Mouse (Mus musculus) neural tube, embryonic 12.5 days (tissue): ENCODE data around the gene Cilp. TPM values are rescaled to one million over a fixed set of nuclear protein-coding genes. Genes with fewer than 3 reads are reported as not detected.
"Not testable (repeated sequence)": the region's sequence is repeated elsewhere in the genome, so short reads cannot be mapped to it uniquely, and the experiment has no call there.

Source experiments
- ATAC-seq: fragments of 200-750 bp; cut with Nextera tagmentation; 2 replicates; pipeline ENCODE4 v1.8.0; 2017; ENCODE audit warnings: low read depth, mild to moderate bottlenecking, moderate TSS enrichment, moderate library complexity; ENCODE audit not compliant: low FRiP score
- H3K27ac ChIP-seq: fragments of 300-500 bp; sonication (generic); 2 replicates; pipeline ENCODE4 v1.5.1; 2016
- H3K27me3 ChIP-seq: fragments of 300-500 bp; sonication (generic); replicated peaks from 2 replicates; pipeline ENCODE4 v1.6.1; 2016; ENCODE audit warnings: mild to moderate bottlenecking
- H3K36me3 ChIP-seq: fragments of 300-500 bp; sonication (generic); 2 replicates; pipeline ENCODE4 v1.6.1; 2016; ENCODE audit warnings: mild to moderate bottlenecking
- H3K4me1 ChIP-seq: fragments of 300-500 bp; sonication (generic); 2 replicates; pipeline ENCODE4 v1.6.1; 2016
- H3K4me2 ChIP-seq: fragments of 300-500 bp; sonication (generic); replicated peaks from 2 replicates; pipeline ENCODE4 v1.6.1; 2016; ENCODE audit warnings: mild to moderate bottlenecking
- H3K4me3 ChIP-seq: fragments of 300-500 bp; sonication (generic); 2 replicates; pipeline ENCODE4 v1.5.1; 2016
- H3K9ac ChIP-seq: fragments of 300-500 bp; sonication (generic); 2 replicates; pipeline ENCODE4 v1.6.1; 2016; ENCODE audit warnings: mild to moderate bottlenecking
- H3K9me3 ChIP-seq: fragments of 300-500 bp; sonication (generic); 2 replicates; pipeline ENCODE4 v1.6.1; 2016; ENCODE audit warnings: mild to moderate bottlenecking
- WGBS: fragments of 180-500 bp; shearing (Covaris S2); methylation state at CpG from one replicate; pipeline ENCODE4 v1.1.7; 2016; 5-methylcytosine and 5-hydroxymethylcytosine counted together
- polyA plus RNA-seq: library from polyadenylated mRNA; unstranded; fragments of >200 nt; fragmentation: Nextera tagmentation; extraction: Ambion mirVana; gene quantifications from 2 replicates; pipeline ENCODE4 v1.2.1, GENCODE M21; 2016

The Cilp gene
- polyA plus RNA-seq, 1 experiment from 2014 or later = 0.33 TPM

DNA sequence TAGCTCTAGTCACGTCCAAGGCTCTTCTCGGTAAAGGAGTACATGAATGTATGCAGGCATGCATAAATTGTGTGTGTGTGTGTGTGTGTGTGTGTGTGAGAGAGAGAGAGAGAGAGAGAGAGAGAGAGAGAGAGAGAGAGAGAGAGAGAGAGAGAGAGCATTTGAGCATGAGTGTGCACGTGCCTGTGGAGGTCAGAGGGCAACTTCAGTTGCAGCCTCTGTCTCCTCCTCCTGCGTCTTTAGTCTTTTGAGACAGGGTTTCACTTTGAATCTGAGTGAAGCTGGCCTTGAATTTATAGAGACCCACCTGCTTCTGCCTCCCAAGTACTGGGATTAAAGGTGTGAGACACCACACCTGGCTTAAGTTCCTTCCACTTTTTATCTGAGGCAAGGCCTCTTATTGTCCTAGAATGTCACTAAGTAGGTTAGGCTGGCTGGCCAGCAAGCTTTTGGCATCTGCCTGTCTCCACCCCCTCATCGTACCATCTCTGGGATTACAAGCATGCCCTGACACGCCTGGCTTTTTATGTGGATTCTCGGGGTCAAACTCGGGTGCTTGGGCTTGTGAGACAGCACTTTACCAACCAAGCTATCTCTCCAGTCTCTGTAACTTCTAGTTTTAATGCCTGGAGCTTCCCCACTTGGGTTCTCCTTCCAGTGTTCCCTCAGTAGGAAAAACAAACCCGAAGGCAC lies 7.6 kb upstream of the Cilp start:
- no peak overlapping the region for H3K4me3 ChIP-seq
- H3K27ac ChIP-seq = no peak overlapping the region
- H3K27me3 ChIP-seq = no peaks in the 10 kb centered on the region
- no peak overlapping the region for H3K9ac ChIP-seq
- no peak overlapping the region for H3K4me2 ChIP-seq
- H3K4me1 ChIP-seq = no peaks in the 10 kb centered on the region
- no peaks in the 10 kb centered on the region for H3K36me3 ChIP-seq
- no peaks in the 10 kb centered on the region for H3K9me3 ChIP-seq
- no peak for ATAC-seq
- 71% methylated on average over 9 of the region's 9 CpGs for WGBS

DNA sequence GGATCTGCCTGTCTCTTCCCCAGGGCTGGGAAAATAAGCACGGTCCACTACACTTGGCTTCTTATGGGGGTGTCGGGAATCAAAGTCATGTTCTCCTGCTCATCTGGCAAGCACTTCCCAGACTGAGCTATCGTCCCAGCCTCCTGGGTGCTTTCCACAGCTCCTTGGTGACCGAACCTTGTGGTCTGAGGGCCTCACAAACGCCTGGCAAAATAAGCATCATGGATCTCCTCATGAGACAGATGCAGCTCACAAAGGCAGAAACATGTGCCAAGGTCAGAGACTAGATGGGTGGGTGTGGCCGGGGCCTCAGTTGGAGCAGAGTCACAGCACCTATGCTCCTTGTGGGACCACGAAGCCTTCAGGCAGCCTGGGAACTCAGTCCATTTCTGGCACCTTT lies 5.6 kb upstream of the Cilp start:
- Histone ChIP-seq H3K36me3 (no peaks in the 10 kb centered on the region), H3K9ac (no peak overlapping the region), H3K4me1 (no peaks in the 10 kb centered on the region), H3K27me3 (no peaks in the 10 kb centered on the region), H3K27ac (no peak overlapping the region), H3K4me2 (no peak overlapping the region), H3K9me3 (no peaks in the 10 kb centered on the region), H3K4me3 (no peak overlapping the region)
- WGBS = 78% methylated on average over 7 of the region's 7 CpGs
- no peak for ATAC-seq

GRCm38 (mm10) chr9:65261591-65262230 lies 3.3 kb upstream of the Cilp start:
- H3K27me3 ChIP-seq = no peaks in the 10 kb centered on the region
- H3K4me2 ChIP-seq = no peak overlapping the region
- no peaks in the 10 kb centered on the region for H3K36me3 ChIP-seq
- no peaks in the 10 kb centered on the region; the same call in 1 of the 2 replicates for H3K4me1 ChIP-seq
- 90% methylated on average over 2 of the region's 2 CpGs for WGBS
- ATAC-seq = no peak
- H3K9me3 ChIP-seq = no peaks in the 10 kb centered on the region
- H3K9ac ChIP-seq = no peak overlapping the region
- H3K4me3 ChIP-seq = no peak overlapping the region
- H3K27ac ChIP-seq = no peak overlapping the region

DNA sequence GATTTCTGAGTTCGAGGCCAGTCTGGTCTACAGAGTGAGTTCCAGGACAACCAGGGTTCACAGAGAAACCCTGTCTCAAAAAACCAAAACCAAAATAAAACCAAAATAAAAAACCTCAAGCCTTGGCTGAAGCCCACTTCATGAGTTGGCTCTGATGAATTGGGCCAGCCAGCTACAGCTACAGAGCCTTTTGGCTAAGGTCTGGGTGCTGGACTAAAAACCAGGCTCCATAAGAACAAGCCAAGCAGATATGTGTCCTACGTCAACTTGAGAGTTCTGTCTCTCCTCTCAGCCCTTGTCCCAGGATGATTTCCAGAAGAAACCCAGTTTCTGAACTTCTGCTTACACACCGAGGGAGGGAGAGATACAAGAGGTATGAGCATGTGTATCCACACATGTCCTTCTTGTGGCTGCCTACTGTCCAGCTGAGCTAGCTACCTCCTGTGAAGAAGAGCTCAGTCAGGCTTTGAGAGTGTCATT lies 2.3 kb upstream of the Cilp start:
- H3K27ac ChIP-seq = no peak overlapping the region
- H3K9ac ChIP-seq = no peak overlapping the region
- peaks cover 4% of the 10 kb centered on the region for H3K4me1 ChIP-seq
- H3K4me3 ChIP-seq = no peak overlapping the region
- H3K27me3 ChIP-seq = no peaks in the 10 kb centered on the region
- H3K9me3 ChIP-seq = no peaks in the 10 kb centered on the region
- 95% methylated on average over 3 of the region's 3 CpGs for WGBS
- no peak overlapping the region for H3K4me2 ChIP-seq
- ATAC-seq = no peak
- no peaks in the 10 kb centered on the region for H3K36me3 ChIP-seq

- peak; percentile 87 for ATAC-seq
- 36% methylated on average over 7 of the region's 7 CpGs for WGBS
- H3K36me3 ChIP-seq = no peaks in the 10 kb centered on the region
- peak overlapping the region; percentile 66 for H3K27ac ChIP-seq
- no peak overlapping the region for H3K9ac ChIP-seq
- no peaks in the 10 kb centered on the region for H3K27me3 ChIP-seq
- peaks cover 13% of the 10 kb centered on the region for H3K4me1 ChIP-seq
- 0 out of 2 replicates have a peak overlapping the region, but pooled peaks have one; percentile 2 for H3K4me2 ChIP-seq
- no peaks in the 10 kb centered on the region for H3K9me3 ChIP-seq
- no peak overlapping the region for H3K4me3 ChIP-seq
These were observed 2.9 kb downstream of the Cilp start for GRCm38 (mm10) chr9:65267742-65268515.

DNA sequence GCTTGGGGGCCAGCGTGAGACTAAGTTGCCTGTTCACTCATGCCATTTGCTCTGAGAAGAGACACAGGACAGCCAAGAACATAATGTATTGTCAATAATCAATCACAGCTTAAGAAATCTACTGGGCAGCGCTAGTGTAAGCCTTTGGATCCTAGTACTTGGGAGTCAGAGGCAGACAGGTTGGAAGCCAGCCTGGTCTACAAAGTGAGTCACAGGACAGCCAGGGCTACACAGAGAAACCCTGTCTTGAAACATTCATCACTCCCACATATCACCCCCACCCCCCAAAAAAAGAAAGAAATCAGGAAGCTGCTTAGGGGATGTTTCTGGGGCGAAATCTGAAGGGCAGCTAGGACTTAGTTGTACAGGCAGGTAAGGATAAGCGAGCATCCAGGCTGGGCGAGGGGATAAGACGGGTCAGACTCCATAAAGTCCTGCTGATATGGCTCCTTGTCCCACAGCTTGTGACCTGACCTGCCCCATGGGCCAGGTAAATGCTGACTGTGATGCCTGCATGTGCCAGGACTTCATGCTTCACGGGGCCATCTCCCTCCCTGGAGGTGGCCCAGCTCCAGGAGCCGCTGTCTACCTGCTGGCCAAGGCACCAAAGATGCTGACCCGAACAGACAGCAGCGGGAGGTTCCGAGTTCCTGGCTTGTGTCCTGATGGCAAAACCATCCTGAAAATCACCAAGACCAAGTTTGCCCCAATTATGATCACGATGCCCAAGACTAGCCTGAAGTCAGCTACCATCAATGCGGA lies 8.2 kb downstream of the Cilp start:
- Histone ChIP-seq H3K4me3 (no peak overlapping the region), H3K4me2 (no peak overlapping the region), H3K9ac (no peak overlapping the region), H3K36me3 (no peaks in the 10 kb centered on the region), H3K27ac (no peak overlapping the region), H3K4me1 (peaks cover 4% of the 10 kb centered on the region; the same call in 1 of the 2 replicates), H3K9me3 (no peaks in the 10 kb centered on the region), H3K27me3 (no peaks in the 10 kb centered on the region)
- 91% methylated on average over 13 of the region's 13 CpGs for WGBS
- no peak for ATAC-seq

- Histone ChIP-seq H3K27me3 (no peaks in the 10 kb centered on the region), H3K4me2 (no peak overlapping the region), H3K9ac (no peak overlapping the region), H3K4me1 (no peaks in the 10 kb centered on the region), H3K36me3 (no peaks in the 10 kb centered on the region), H3K27ac (no peak overlapping the region), H3K9me3 (no peaks in the 10 kb centered on the region), H3K4me3 (no peak overlapping the region)
- 77% methylated on average over 4 of the region's 4 CpGs for WGBS
- no peak for ATAC-seq
These were observed 8.9 kb downstream of the Cilp start for GRCm38 (mm10) chr9:65273873-65274272.

- H3K27me3 ChIP-seq, H3K4me1 ChIP-seq, H3K9ac ChIP-seq, H3K4me2 ChIP-seq, H3K9me3 ChIP-seq, H3K27ac ChIP-seq, H3K4me3 ChIP-seq, H3K36me3 ChIP-seq, ATAC-seq: not testable (repeated sequence)
- WGBS = 76% methylated on average over 3 of the region's 3 CpGs
These were observed 9.9 kb downstream of the Cilp start for GRCm38 (mm10) chr9:65274851-65275250.

- ATAC-seq = no peak
- Histone ChIP-seq H3K9me3 (no peaks in the 10 kb centered on the region), H3K36me3 (no peaks in the 10 kb centered on the region), H3K4me2 (no peak overlapping the region), H3K4me3 (no peak overlapping the region), H3K27me3 (no peaks in the 10 kb centered on the region), H3K9ac (no peak overlapping the region), H3K4me1 (no peaks in the 10 kb centered on the region), H3K27ac (no peak overlapping the region)
- 82% methylated on average over 4 of the region's 4 CpGs for WGBS
These were observed 11.0 kb downstream of the Cilp start for GRCm38 (mm10) chr9:65275810-65276530.

DNA sequence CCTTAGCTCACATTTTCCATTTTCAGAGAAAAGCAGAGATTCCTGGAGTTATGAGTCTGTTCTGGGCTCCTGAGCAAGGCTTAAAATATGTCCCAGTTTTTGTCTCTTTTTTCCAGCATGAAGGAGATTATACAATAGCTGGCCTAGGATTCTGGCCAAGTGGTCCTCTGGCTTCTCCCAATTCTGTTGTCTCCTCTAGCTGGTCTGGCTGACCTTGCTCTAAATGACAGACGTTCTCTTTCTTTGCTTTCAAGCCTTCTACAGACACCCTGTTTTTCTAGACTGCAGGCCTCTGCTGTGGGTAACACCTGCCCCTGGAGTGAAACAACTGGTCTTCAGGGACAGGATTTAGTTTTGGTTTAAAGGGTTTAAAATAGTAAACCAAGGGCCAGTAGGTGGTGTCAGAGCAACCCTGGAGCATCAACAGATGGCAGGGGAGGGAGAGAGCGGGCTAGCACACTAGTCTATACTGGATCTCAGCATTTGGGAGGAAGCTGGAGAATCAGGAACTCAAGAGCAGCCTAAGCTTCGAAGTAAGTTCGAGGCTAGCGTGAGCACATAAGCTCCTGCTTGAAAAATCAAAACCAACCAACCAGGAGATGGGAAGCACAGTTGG lies 16.7 kb downstream of the Cilp start:
- H3K9ac ChIP-seq = no peak overlapping the region
- no peak overlapping the region for H3K4me2 ChIP-seq
- no peak overlapping the region for H3K27ac ChIP-seq
- no peaks in the 10 kb centered on the region for H3K4me1 ChIP-seq
- H3K9me3 ChIP-seq = no peaks in the 10 kb centered on the region
- H3K27me3 ChIP-seq = no peaks in the 10 kb centered on the region
- no peaks in the 10 kb centered on the region for H3K36me3 ChIP-seq
- no peak overlapping the region for H3K4me3 ChIP-seq
- ATAC-seq = no peak
- 80% methylated on average over 5 of the region's 5 CpGs for WGBS

DNA sequence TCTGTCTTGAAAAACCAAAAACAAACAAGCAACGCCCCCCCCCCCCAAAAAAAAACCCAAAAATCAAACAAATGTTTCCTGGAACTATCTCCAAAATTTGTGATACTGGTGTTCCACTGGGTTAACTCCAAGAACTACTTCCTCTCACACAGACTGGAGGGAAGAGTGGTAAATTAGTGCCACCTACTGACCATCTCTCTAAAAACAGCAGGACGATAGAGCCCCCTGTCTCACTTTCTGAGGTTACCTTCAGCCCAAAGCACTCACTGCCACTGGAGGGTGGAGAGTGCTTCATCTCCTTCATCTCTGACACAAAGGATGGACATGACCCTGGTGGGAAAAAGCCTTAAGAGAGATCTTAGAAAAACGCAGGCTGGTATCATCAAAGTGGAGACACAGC lies 18.3 kb downstream of the Cilp start:
- whole genome bisulfite sequencing = 2% methylated on average over 3 of the region's 3 CpGs
- H3K4me1 ChIP-seq = no peaks in the 10 kb centered on the region
- H3K27ac ChIP-seq = no peak overlapping the region
- no peaks in the 10 kb centered on the region for H3K9me3 ChIP-seq
- ATAC-seq = no peak
- H3K27me3 ChIP-seq = no peaks in the 10 kb centered on the region
- no peak overlapping the region for H3K9ac ChIP-seq
- no peak overlapping the region for H3K4me3 ChIP-seq
- H3K4me2 ChIP-seq = no peak overlapping the region
- no peaks in the 10 kb centered on the region for H3K36me3 ChIP-seq
